Mouse (Mus musculus) effector memory CD4-positive, alpha-beta T cell, adult 7 months (primary cell): ENCODE results near the gene Myh15. TPM values are rescaled to one million over a fixed set of nuclear protein-coding genes. Genes with fewer than 3 reads are reported as not detected.

Experiments
- polyA plus RNA-seq: library from polyadenylated mRNA; unstranded; fragments of 100-300 nt; shearing (Covaris generic); gene quantifications from one replicate; pipeline ENCODE4 v1.2.1, GENCODE M21; 2017

The Myh15 gene
- polyA plus RNA-seq: 0.22 TPM

DNA sequence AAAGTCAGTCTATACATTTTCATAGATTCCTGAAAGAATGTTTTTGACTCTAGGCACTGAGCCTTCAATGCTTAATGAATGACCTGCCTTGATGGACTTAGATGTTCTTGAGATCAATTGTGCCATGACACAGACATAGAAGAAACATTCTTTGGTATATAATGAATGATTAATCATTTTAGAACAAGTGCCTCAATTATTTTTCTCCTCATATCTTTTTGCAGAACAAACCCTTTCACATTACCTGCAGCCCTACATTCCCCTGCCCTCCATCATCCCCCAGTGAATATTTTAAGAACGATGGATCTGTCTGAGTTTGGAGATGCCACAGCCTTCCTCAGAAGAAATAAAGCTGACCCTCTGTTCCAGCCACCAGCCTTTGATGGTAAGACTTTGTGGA is at the start of gene Myh15:
Gene Myh15, plus strand, starts transcription at position 301 of the 400 bp plus-strand sequence.

Other genes starting within 250 kb of the Myh15 start
- gene Retnlb, start 240.6 kb upstream of the Myh15 start, polyA plus RNA-seq: not detected
- gene Retnla, start 214.9 kb upstream of the Myh15 start, polyA plus RNA-seq: not detected
- not detected for gene Retnlg, start 184.9 kb upstream of the Myh15 start, polyA plus RNA-seq
- 4.9 TPM for gene Dzip3, start 63.3 kb upstream of the Myh15 start, polyA plus RNA-seq
- gene Cip2a, start 63.3 kb upstream of the Myh15 start, polyA plus RNA-seq: 2.3 TPM